In the genomic region with DNA sequence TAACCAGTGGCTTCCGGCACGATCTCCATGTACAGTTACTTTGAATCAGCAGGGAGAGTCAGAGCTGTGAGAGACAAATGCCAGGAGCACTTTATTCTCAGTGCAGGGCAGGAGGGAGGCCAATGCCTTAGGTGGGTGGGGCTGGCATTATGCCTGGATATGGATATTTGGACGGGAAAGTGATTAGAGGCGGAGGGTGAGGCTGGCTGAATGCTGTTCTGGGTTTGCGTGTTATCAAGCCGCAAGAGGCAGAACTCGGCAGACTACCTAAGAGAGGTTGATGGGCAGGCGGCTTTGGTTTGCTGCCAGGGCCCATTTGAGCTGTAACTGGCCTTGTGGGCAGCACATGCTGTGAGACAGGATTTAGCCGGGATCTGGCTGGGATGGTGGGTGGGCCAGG, we compare ENCODE assay signal across 8 mouse cellular contexts.
DNase-seq lines count a peak whose midpoint lies in the region; ATAC-seq and TF ChIP-seq lines count a peak whose summit lies in the region.

No protein-coding gene starts in this region.

- no peak overlapping the region for H3K27ac ChIP-seq in cerebellum, adult 2 months (ENCODE audit: insufficient read depth, low read length)
- H3K27ac ChIP-seq in hindbrain, postnatal 0 days = peak overlapping the region; percentile 54; the same call in 1 of the 2 replicates
- no peak overlapping the region; the same call in 1 of the 2 replicates for H3K27ac ChIP-seq in midbrain, postnatal 0 days (ENCODE audit: low read depth, low read length)

- intact Hi-C loops in left cerebral cortex, postnatal 4 days (cut with DNase I) = no loop called here

- TF ChIP-seq CTCF in cerebellum, adult 2 months (IDR thresholded peaks at IDR 0.05; ENCODE audit: borderline replicate concordance, insufficient read depth, low read depth, low read length) = no peak
- TF ChIP-seq CTCF in hindbrain, postnatal 0 days (IDR thresholded peaks at IDR 0.05; ENCODE audit: low read depth) = no peak
- no peak for TF ChIP-seq CTCF in midbrain, postnatal 0 days (IDR thresholded peaks at IDR 0.05)

- H3K4me1 ChIP-seq in cerebellum, adult 2 months (ENCODE audit: control insufficient read depth, insufficient read depth, low read length) = peaks cover 16% of the 10 kb centered on the region
- peaks cover 33% of the 10 kb centered on the region for H3K4me1 ChIP-seq in hindbrain, postnatal 0 days (ENCODE audit: insufficient read depth, low read length)
- peaks cover 16% of the 10 kb centered on the region; the same call in 1 of the 2 replicates for H3K4me1 ChIP-seq in midbrain, postnatal 0 days (ENCODE audit: insufficient read depth, low read length)

- TF ChIP-seq POLR2A in cerebellum, adult 2 months (IDR thresholded peaks at IDR 0.05; ENCODE audit: borderline replicate concordance, insufficient read depth, low read length) = no peak

- H3K4me3 ChIP-seq in cerebellum, adult 2 months (replicated peaks; ENCODE audit: insufficient read depth, low read depth, low read length) = no peak overlapping the region
- no peak overlapping the region for H3K4me3 ChIP-seq in hindbrain, postnatal 0 days (ENCODE audit: low read length)
- H3K4me3 ChIP-seq in midbrain, postnatal 0 days (ENCODE audit: low read depth, low read length) = no peak overlapping the region

- no peaks in the 10 kb centered on the region for H3K9me3 ChIP-seq in hindbrain, postnatal 0 days (ENCODE audit: low read length)
- no peaks in the 10 kb centered on the region for H3K9me3 ChIP-seq in midbrain, postnatal 0 days (ENCODE audit: low read length)

- H3K36me3 ChIP-seq in hindbrain, postnatal 0 days (ENCODE audit: insufficient read depth, low read length) = no peaks in the 10 kb centered on the region
- H3K36me3 ChIP-seq in midbrain, postnatal 0 days (ENCODE audit: insufficient read depth, low read length) = no peaks in the 10 kb centered on the region; the same call in 1 of the 2 replicates

- no peaks in the 10 kb centered on the region for H3K27me3 ChIP-seq in cerebellum, adult 2 months (ENCODE audit: control insufficient read depth, insufficient read depth, low read length)
- H3K27me3 ChIP-seq in hindbrain, postnatal 0 days (ENCODE audit: insufficient read depth, low read length) = no peaks in the 10 kb centered on the region
- H3K27me3 ChIP-seq in midbrain, postnatal 0 days (ENCODE audit: insufficient read depth, low read length) = no peaks in the 10 kb centered on the region

- peak; percentile 63 for ATAC-seq in hindbrain, postnatal 0 days
- ATAC-seq in midbrain, postnatal 0 days (ENCODE audit: low FRiP score) = peak; percentile 56

- no peak overlapping the region for H3K9ac ChIP-seq in hindbrain, postnatal 0 days (replicated peaks; ENCODE audit: low read length)
- H3K9ac ChIP-seq in midbrain, postnatal 0 days (replicated peaks; ENCODE audit: low read length, poor library complexity, severe bottlenecking) = 0 out of 2 replicates have a peak overlapping the region, but pooled peaks have one; percentile 44

- DNase-seq in adrenal gland, adult 8-10 months = peak; percentile 46
- peak; percentile 46 to 48 for DNase-seq in cerebellum, adult 2 months
- DNase-seq in gastrocnemius, postnatal 10 days = peak; percentile 59
- DNase-seq in hindbrain, postnatal 0 days (ENCODE audit: low spot score) = peak; percentile 68
- peak; percentile 85 for DNase-seq in left cerebral cortex, postnatal 4 days
- peak; percentile 64 for DNase-seq in midbrain, postnatal 0 days (ENCODE audit: low spot score)
- DNase-seq in embryo, embryonic 10 days (ENCODE audit: low spot score) = no peak
- DNase-seq in embryo, embryonic 10.5 days (ENCODE audit: low spot score) = no peak

- 11% methylated on average over 9 of the region's 9 CpGs for WGBS in cerebellum, adult 2 months
- 21% methylated on average over 9 of the region's 9 CpGs for WGBS in hindbrain, postnatal 0 days
- 19% methylated on average over 9 of the region's 9 CpGs for WGBS in midbrain, postnatal 0 days

- 0 out of 2 replicates have a peak overlapping the region, but pooled peaks have one; percentile 7 for H3K4me2 ChIP-seq in hindbrain, postnatal 0 days (ENCODE audit: low read depth, low read length)
- H3K4me2 ChIP-seq in midbrain, postnatal 0 days (ENCODE audit: low read depth, low read length, poor library complexity, severe bottlenecking) = 0 out of 2 replicates have a peak overlapping the region, but pooled peaks have one; percentile 2

Comparison
In these comparisons a context has a peak if more than half of its experiments do, and no peak if none do; other contexts are left out.
1. DNase-seq: peak in adrenal gland, adult 8-10 months (single experiment), cerebellum, adult 2 months (2 of 2), gastrocnemius, postnatal 10 days (single experiment), hindbrain, postnatal 0 days (single experiment), left cerebral cortex, postnatal 4 days (single experiment) and midbrain, postnatal 0 days (single experiment); none in embryo, embryonic 10 days (single experiment) and embryo, embryonic 10.5 days (single experiment).